Mouse (Mus musculus) hindbrain, embryonic 12.5 days (tissue): ENCODE measurements around the gene Cyp2d22. TPM values are rescaled to one million over a fixed set of nuclear protein-coding genes. Genes with fewer than 3 reads are reported as not detected.
"Not testable (repeated sequence)": the region's sequence is repeated elsewhere in the genome, so short reads cannot be mapped to it uniquely, and the experiment has no call there.

Experiments
- ATAC-seq: fragments of 200-750 bp; cut with Nextera tagmentation; 2 replicates; pipeline ENCODE4 v1.8.0; 2017; ENCODE audit warnings: moderate TSS enrichment; ENCODE audit not compliant: low FRiP score
- H3K27ac ChIP-seq: fragments of 300-500 bp; sonication (generic); 2 replicates; pipeline ENCODE4 v1.5.1; 2016; ENCODE audit warnings: mild to moderate bottlenecking
- H3K27me3 ChIP-seq: fragments of 300-500 bp; sonication (generic); 2 replicates; pipeline ENCODE4 v1.6.1; 2016; ENCODE audit warnings: mild to moderate bottlenecking
- H3K36me3 ChIP-seq: fragments of 300-500 bp; sonication (generic); 2 replicates; pipeline ENCODE4 v1.6.1; 2016; ENCODE audit warnings: mild to moderate bottlenecking
- H3K4me1 ChIP-seq: fragments of 300-500 bp; sonication (generic); 2 replicates; pipeline ENCODE4 v1.6.1; 2016
- H3K4me2 ChIP-seq: fragments of 300-500 bp; sonication (generic); replicated peaks from 2 replicates; pipeline ENCODE4 v1.6.1; 2016; ENCODE audit warnings: mild to moderate bottlenecking
- H3K4me3 ChIP-seq: fragments of 300-500 bp; sonication (generic); 2 replicates; pipeline ENCODE4 v1.5.1; 2016; ENCODE audit warnings: mild to moderate bottlenecking
- H3K9ac ChIP-seq: fragments of 300-500 bp; sonication (generic); 2 replicates; pipeline ENCODE4 v1.6.1; 2016; ENCODE audit warnings: mild to moderate bottlenecking, moderate library complexity
- H3K9me3 ChIP-seq: fragments of 300-500 bp; sonication (generic); replicated peaks from 2 replicates; pipeline ENCODE4 v1.6.1; 2016; ENCODE audit warnings: mild to moderate bottlenecking
- WGBS: fragments of 180-500 bp; shearing (Covaris S2); methylation state at CpG from one replicate; pipeline ENCODE4 v1.1.7; 2016; 5-methylcytosine and 5-hydroxymethylcytosine counted together
- polyA plus RNA-seq: library from polyadenylated mRNA; unstranded; fragments of >200 nt; fragmentation: Nextera tagmentation; extraction: Ambion mirVana; gene quantifications from 2 replicates; pipeline ENCODE4 v1.2.1, GENCODE M21; 2016

Cyp2d22 gene
- polyA plus RNA-seq, 1 experiment from 2014 or later = 4.0 TPM

DNA sequence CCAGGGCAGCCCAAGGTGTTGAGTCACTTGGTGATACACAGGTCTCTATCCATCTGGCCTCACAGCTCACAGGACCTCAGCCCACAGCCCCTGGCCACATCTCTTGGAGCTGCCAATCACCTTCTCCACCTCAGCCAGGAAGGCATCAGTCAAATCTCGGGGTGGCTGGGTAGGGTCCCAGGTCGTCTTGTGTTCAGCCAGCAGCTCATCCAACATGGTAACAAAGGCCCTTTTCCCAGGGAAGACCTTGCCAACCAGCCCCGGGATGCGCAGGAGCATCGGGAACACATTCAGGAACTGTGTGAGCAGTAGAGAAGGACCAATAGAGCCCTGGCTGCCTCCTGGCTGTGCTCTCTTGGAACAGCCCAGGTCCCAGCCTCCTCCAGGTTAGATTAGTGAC, 7.1 kb downstream of the Cyp2d22 start:
- no peak for ATAC-seq

DNA sequence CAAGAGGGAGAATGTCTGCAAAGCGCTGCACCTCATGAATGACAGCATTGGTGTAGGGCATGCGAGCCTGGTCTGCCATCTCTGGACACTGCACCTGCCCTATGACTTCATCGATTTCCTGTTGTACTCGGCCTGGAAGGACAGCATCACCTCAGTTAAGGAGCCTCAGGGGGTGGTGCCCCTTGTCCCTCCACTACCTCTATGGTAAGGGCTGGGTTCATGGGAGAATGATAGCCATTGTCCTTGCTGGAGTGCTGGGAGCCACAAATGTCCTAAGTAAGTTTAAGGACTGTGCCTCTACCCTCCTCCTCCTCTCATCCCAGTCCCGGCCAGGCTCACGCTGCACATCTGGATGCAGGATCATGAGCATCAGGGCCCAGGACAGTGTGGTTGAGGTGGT, 7.6 kb downstream of the Cyp2d22 start:
- H3K27me3 ChIP-seq = no peaks in the 10 kb centered on the region
- no peak overlapping the region for H3K4me2 ChIP-seq
- no peak overlapping the region for H3K4me3 ChIP-seq
- H3K36me3 ChIP-seq = no peaks in the 10 kb centered on the region
- no peak for ATAC-seq
- 90% methylated on average over 6 of the region's 6 CpGs for WGBS
- no peak overlapping the region for H3K9ac ChIP-seq
- H3K27ac ChIP-seq = no peak overlapping the region
- no peaks in the 10 kb centered on the region for H3K9me3 ChIP-seq
- peaks cover 7% of the 10 kb centered on the region; the same call in 1 of the 2 replicates for H3K4me1 ChIP-seq

More for the DNA sequence above, 7.1 kb downstream of the Cyp2d22 start:
- no peak overlapping the region for H3K9ac ChIP-seq
- H3K27me3 ChIP-seq = no peaks in the 10 kb centered on the region
- WGBS = 88% methylated on average over 5 of the region's 5 CpGs
- H3K4me3 ChIP-seq = no peak overlapping the region
- no peaks in the 10 kb centered on the region for H3K9me3 ChIP-seq
- H3K36me3 ChIP-seq = no peaks in the 10 kb centered on the region
- no peak overlapping the region for H3K4me2 ChIP-seq
- peaks cover 7% of the 10 kb centered on the region for H3K4me1 ChIP-seq
- no peak overlapping the region for H3K27ac ChIP-seq

DNA sequence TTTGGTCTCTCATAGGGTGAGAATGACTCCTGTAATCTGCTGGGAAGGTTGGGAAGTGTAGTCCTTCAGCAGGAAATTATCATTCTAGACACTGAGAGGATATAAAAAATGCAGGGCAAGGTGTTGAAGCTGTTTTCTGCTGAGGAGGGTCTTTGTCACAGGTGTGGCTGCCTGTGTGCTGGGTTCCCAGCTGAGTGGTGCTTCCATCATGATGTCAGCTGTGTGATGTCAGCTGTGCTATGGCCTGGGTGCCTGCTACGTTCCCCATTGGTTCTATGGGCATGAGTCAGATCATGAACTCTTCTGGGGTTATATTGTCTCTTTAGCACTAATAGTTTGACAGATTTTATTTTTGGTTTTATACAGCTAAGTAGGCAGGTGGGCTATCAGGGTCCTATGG, 11.2 kb downstream of the Cyp2d22 start:
- Histone ChIP-seq H3K27me3 (no peaks in the 10 kb centered on the region), H3K9me3 (no peaks in the 10 kb centered on the region), H3K4me2 (no peak overlapping the region), H3K9ac (no peak overlapping the region), H3K27ac (no peak overlapping the region), H3K4me3 (no peak overlapping the region), H3K36me3 (no peaks in the 10 kb centered on the region), H3K4me1 (no peaks in the 10 kb centered on the region)
- WGBS = 76% methylated on average over 1 of the region's 1 CpGs
- no peak for ATAC-seq

DNA sequence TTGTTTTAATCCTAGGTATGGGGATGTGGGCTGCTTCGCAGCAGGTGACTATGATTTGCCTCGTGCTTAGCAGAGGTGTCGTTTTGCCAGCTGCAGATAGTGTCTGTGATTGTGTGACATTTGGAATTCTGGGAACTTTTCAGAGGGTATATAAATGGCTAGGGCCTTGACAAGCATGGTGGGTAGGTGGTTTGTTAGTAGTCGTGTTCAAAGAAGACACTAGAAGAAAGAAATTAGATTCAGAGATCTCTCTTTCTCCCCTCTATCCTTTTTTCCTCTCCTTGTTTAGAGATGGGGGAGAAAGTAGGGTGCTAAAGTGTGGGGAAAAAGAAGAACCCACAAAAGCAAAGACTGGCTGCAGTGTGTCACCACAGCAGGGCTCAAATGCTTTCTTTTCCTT, 11.9 kb downstream of the Cyp2d22 start:
- Histone ChIP-seq H3K9ac (no peak overlapping the region), H3K27me3 (no peaks in the 10 kb centered on the region), H3K27ac (no peak overlapping the region), H3K4me2 (no peak overlapping the region), H3K9me3 (no peaks in the 10 kb centered on the region), H3K4me3 (no peak overlapping the region), H3K36me3 (no peaks in the 10 kb centered on the region), H3K4me1 (no peaks in the 10 kb centered on the region)
- WGBS = 91% methylated on average over 4 of the region's 4 CpGs
- ATAC-seq = no peak

DNA sequence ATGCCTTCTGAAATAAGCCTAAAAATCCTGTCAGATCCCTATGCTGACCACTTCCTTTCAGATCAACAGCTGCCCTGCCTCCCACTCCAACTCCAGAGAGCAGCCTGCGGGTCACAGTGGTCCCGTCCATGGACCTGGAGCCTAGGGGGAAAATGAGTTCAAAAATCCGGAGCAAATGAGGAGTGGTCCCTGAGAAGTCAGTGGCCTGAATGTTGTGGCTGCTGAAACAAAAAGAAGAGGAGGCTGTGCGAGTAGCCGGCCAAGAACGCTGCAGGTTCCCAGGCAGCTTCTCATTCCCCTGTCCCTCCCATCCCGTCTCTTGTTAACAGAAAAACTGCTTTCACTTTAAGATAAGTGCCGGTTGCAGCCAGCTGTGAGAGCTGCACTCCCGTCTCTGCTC, 15.5 kb downstream of the Cyp2d22 start:
- not testable (repeated sequence) for H3K9ac ChIP-seq
- WGBS = 9% methylated on average over 4 of the region's 9 CpGs

DNA sequence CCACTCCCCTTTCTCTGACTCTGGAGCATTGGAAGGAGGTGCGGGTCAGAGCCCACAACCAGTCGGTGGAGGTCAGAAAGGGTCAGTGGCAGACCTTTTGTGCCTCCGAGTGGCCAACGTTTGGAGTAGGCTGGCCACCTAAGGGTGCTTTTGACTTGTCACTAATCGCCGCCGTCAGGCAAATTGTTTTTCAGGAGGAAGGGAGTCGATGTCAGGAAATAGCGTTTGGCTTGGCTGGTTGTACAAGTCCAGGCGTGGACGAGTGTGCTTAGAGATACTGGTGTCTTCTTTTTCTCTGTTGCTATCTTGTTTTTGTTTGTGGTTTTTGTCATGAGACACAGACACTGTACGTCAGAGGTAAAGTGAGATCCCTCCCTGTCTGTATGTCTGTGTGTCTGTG, 16.3 kb downstream of the Cyp2d22 start:
- 77% methylated on average over 9 of the region's 12 CpGs for WGBS

More for the DNA sequence above, 15.5 kb downstream of the Cyp2d22 start:
- not testable (repeated sequence) for H3K4me3 ChIP-seq, H3K4me1 ChIP-seq, H3K27ac ChIP-seq, H3K36me3 ChIP-seq, H3K4me2 ChIP-seq, H3K27me3 ChIP-seq, H3K9me3 ChIP-seq, ATAC-seq

DNA sequence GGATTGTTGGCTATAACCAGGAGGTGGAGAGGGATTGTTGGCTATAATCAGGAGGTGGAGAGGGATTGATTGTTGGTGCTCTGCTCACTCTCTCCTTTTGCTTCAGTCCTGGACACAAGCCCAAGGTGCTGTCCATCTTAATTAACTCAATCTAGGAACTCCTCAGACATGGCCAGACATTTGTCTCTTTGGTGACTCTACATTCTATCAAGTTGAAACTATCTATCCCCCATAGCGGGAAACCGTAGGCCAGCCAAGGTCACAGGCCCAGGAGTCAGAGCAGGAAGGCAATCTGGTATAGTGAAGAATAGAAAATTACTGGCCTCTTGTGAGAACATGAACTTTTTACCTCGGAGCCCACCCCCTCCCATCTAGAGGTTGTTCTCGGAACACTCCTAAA, 17.8 kb downstream of the Cyp2d22 start:
- H3K4me2 ChIP-seq = no peak overlapping the region
- H3K9me3 ChIP-seq = no peaks in the 10 kb centered on the region
- no peak overlapping the region for H3K9ac ChIP-seq
- H3K4me3 ChIP-seq = no peak overlapping the region
- no peak overlapping the region for H3K27ac ChIP-seq
- H3K27me3 ChIP-seq = no peaks in the 10 kb centered on the region
- no peak for ATAC-seq
- no peaks in the 10 kb centered on the region for H3K4me1 ChIP-seq
- H3K36me3 ChIP-seq = no peaks in the 10 kb centered on the region
- 87% methylated on average over 4 of the region's 4 CpGs for WGBS

More for the DNA sequence above, 16.3 kb downstream of the Cyp2d22 start:
- H3K9ac ChIP-seq, H3K36me3 ChIP-seq, H3K4me2 ChIP-seq, H3K27ac ChIP-seq, ATAC-seq, H3K4me3 ChIP-seq, H3K4me1 ChIP-seq, H3K27me3 ChIP-seq, H3K9me3 ChIP-seq: not testable (repeated sequence)

DNA sequence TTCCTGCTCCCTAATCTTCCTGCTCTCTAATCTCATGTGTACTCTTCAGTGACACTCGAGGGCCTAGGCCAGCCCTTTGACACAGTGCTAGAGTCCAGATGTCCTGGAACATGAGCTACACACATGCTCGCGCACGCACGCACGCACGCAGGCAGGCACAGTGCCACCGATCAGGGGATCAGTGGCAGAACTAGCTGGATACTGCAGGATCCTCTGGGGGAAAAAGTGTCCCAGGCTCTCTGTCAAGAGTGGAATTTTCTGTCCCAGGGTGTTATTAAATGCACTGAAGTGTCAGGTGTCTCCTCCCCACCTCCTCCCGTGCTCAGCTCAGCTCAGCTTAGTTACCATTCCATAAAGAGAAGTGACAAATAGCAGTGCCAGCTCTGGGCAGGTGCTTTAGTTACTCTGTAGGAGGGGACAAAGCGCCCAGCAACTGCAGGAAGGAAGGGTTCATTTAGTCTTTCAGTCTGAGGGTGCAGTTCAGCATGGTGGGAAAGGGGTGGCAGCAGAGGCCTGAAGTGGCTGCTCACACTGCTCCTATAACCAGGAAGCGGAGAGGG, 18.5 kb downstream of the Cyp2d22 start:
- no peak overlapping the region for H3K4me3 ChIP-seq
- WGBS = 79% methylated on average over 11 of the region's 11 CpGs
- no peaks in the 10 kb centered on the region for H3K4me1 ChIP-seq
- no peak overlapping the region for H3K4me2 ChIP-seq
- H3K9me3 ChIP-seq = no peaks in the 10 kb centered on the region
- no peaks in the 10 kb centered on the region for H3K36me3 ChIP-seq
- ATAC-seq = no peak
- no peak overlapping the region for H3K27ac ChIP-seq
- no peak overlapping the region for H3K9ac ChIP-seq
- H3K27me3 ChIP-seq = no peaks in the 10 kb centered on the region

DNA sequence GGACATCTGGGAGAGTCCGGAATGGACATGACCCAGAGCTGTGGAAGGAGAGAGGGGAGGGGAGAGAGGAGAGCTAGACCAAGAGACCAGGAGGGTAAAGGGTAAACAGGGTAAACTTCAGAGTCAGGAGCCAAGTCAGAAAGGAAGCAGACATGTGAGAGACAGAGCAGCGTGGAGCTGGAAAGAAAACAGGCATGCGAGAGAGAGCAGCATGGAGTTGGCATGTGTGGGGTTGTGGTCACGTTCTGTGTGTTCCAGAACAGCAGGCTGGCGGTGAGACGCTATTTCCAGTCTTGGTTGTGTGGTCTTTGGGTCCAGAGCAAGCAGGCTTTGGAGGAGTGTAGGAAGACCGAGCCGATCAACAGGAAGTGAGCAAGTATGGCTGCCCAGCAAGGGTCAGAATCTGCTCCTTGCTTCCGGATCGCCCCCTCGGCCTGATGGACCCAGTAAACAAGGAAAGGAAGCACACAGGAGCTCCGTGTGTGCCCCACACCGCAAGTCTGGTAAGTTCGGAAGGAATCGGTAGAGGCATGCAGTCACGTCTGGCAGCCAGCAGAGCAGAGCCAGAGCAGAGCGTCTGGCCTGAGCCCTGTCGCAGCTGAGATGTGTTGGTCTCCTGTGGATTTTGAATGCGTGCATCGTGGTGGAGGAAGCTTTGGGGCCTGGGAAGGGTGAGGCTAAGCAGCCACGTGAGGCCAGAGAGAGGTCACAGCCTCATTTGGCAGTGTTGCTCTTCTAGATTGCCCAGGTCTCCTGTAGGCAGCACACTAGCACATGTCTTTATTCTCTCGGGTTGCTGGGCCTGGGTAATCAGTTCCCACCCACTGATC, 21.4 kb downstream of the Cyp2d22 start:
- Histone ChIP-seq H3K4me2 (no peak overlapping the region; the same call in 1 of the 2 replicates), H3K4me3 (no peak overlapping the region), H3K4me1 (peaks cover 4% of the 10 kb centered on the region), H3K9ac (no peak overlapping the region), H3K27me3 (no peaks in the 10 kb centered on the region), H3K9me3 (no peaks in the 10 kb centered on the region), H3K27ac (no peak overlapping the region), H3K36me3 (no peaks in the 10 kb centered on the region)
- no peak for ATAC-seq
- WGBS = 64% methylated on average over 22 of the region's 22 CpGs

DNA sequence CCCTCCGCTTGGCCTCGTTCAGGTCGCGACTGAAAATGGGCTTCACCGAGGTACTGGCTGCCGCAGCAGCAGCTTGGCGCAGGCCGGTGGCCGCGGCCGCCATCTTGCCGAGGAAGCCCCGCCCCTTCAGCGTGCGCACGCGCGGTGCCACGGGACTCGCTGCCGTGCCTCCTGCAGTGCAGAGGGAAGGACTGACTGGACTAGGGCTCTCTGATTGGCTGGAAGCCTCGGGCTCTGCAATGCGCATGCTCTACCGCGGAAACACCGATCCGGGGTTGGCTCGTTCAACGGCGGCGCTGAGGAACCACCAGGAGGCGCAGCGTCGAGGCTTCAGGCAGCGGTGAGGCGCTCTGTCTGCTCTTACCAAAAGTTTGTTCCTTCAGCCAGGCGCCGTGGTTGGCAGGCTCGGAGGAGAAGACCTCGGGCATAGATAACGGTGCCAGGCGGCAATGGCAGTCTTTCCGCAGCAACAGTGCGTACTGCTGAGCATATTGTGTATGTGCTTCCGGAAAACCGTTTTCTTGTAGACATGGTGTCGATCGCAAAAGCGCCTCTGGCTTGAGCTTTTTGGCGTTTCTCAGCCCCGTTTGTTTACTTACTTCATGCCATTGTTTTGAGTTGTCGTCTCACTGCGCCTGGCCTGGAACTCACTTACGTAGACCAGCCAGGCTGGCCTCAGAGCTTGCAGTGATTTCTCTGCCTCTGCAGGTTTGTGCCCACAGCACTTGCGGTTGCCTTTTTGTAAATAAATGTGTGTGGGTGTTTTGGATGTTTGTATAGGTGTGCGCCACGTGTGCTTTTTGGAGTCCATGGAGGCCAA, 25.7 kb downstream of the Cyp2d22 start, which contains the start of gene Ndufa6:
Gene Ndufa6 (minus strand): TSS at position 197 of the 820 bp plus-strand sequence.
- Histone ChIP-seq H3K4me1 (peaks cover 22% of the 10 kb centered on the region), H3K27ac (peak within 1 kb of the TSS; percentile 90), H3K9ac (peak within 1 kb of the TSS; percentile 89), H3K9me3 (no peaks in the 10 kb centered on the region), H3K27me3 (no peaks in the 10 kb centered on the region), H3K36me3 (peaks cover 18% of the 10 kb centered on the region), H3K4me2 (peak within 1 kb of the TSS; percentile 90), H3K4me3 (peak within 1 kb of the TSS; percentile 70)
- 2% methylated on average over 53 of the region's 57 CpGs for WGBS
- peak; percentile 99 for ATAC-seq

DNA sequence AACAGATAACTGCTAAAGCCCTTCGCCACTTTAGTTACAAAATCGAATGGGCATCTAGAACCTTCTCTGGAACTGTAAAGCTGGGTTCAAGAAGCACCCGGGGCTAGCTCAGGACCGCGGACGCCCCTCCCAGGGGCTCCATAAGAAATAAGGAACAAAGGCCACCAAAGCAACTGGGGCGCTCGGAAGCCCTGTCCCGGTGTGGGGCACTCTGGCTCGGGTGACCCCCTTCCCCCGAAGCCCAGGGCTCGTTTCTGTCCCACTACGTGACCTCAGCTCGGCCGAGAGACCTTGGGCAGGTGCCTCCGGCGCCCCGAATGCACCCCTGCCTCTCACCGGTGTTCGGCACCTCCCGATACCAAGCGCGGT, 26.3 kb downstream of the Cyp2d22 start:
- Histone ChIP-seq H3K4me3 (peak overlapping the region; percentile 70), H3K27ac (peak overlapping the region; percentile 90), H3K4me2 (peak overlapping the region; percentile 90), H3K27me3 (no peaks in the 10 kb centered on the region), H3K9me3 (no peaks in the 10 kb centered on the region), H3K4me1 (peaks cover 22% of the 10 kb centered on the region), H3K9ac (peak overlapping the region; percentile 89), H3K36me3 (peaks cover 24% of the 10 kb centered on the region)
- ATAC-seq = peak; percentile 66; the same call in 1 of the 2 replicates
- WGBS = 2% methylated on average over 23 of the region's 23 CpGs

DNA sequence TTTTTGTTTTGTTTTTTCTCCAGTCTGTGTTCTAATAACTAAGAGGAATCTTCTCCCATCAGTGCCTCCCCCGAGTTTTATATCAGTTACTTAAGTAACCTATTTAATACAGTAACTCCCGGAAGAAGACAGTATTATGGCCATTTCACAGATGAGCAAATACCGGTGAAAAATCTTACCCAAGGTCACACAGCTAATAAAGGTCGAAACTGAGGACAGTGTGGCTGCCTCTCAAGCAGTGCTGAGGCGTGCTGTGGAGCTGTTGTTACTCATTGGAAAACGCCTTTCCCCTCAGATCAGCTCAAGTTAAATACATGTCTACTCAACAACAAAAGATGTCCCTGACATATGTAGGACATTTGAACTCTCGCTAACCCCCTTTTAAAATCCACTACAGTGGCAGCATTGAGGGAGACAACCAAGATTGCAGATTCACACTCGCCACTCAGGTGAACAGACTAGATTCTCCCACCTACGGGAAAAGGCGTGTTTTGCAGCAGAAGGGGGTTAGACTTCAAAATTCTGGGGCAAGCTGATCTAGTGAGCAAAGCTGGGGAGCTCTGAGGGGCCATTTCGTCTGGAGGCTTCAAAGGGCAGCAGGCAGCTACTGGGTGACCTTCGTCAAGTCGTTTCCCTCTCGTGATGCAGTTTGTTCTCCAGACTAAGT, 26.8 kb downstream of the Cyp2d22 start:
- peak overlapping the region; percentile 70 for H3K4me3 ChIP-seq
- peak overlapping the region; percentile 90 for H3K4me2 ChIP-seq
- H3K9me3 ChIP-seq = no peaks in the 10 kb centered on the region
- ATAC-seq = no peak
- H3K4me1 ChIP-seq = peaks cover 22% of the 10 kb centered on the region
- no peaks in the 10 kb centered on the region for H3K27me3 ChIP-seq
- WGBS = 32% methylated on average over 14 of the region's 14 CpGs
- H3K9ac ChIP-seq = peak overlapping the region; percentile 89
- peaks cover 29% of the 10 kb centered on the region for H3K36me3 ChIP-seq
- H3K27ac ChIP-seq = peak overlapping the region; percentile 90; the same call in 1 of the 2 replicates
